Mouse (Mus musculus) midbrain, embryonic 14.5 days (tissue): ENCODE measurements around the gene B130006D01Rik. TPM values are rescaled to one million over a fixed set of nuclear protein-coding genes. Genes with fewer than 3 reads are reported as not detected.
A peak's percentile ranks its signal among the peaks of the same experiment; 100 is the strongest.
"Not testable (repeated sequence)": the region's sequence is repeated elsewhere in the genome, so short reads cannot be mapped to it uniquely, and the experiment has no call there.

Source experiments
- ATAC-seq: fragments of 200-750 bp; cut with Nextera tagmentation; 2 replicates; pipeline ENCODE4 v1.8.0; 2017; ENCODE audit warnings: moderate number of reproducible peaks, moderate library complexity; ENCODE audit not compliant: low FRiP score, low TSS enrichment
- DNase-seq: peaks from one replicate; pipeline ENCODE4 v3.0.0-alpha.2; 2015
- H3K27ac ChIP-seq: fragments of 300-500 bp; sonication (generic); replicated peaks from 2 replicates; pipeline ENCODE4 v1.5.1; 2014; ENCODE audit warnings: mild to moderate bottlenecking, low read depth, low read length, moderate library complexity
- H3K27me3 ChIP-seq: fragments of 300-500 bp; sonication (generic); 2 replicates; pipeline ENCODE4 v1.6.1; 2014; ENCODE audit warnings: low read length, control low read depth, mixed read lengths; ENCODE audit not compliant: control insufficient read depth, insufficient read depth
- H3K36me3 ChIP-seq: fragments of 300-500 bp; sonication (generic); 2 replicates; pipeline ENCODE4 v1.6.1; 2014; ENCODE audit warnings: low read length, control low read depth; ENCODE audit not compliant: control insufficient read depth, insufficient read depth
- H3K4me1 ChIP-seq: fragments of 300-500 bp; sonication (generic); 2 replicates; pipeline ENCODE4 v1.6.1; 2014; ENCODE audit warnings: mild to moderate bottlenecking, antibody characterized with exemption, low read length, control low read depth; ENCODE audit not compliant: control insufficient read depth, insufficient read depth
- H3K4me2 ChIP-seq: fragments of 300-500 bp; sonication (generic); 2 replicates; pipeline ENCODE4 v1.6.1; 2014; ENCODE audit warnings: mild to moderate bottlenecking, low read length, moderate library complexity
- H3K4me3 ChIP-seq: fragments of 300-500 bp; sonication (generic); replicated peaks from 2 replicates; pipeline ENCODE4 v1.5.1; 2014; ENCODE audit warnings: low read depth, low read length
- H3K9ac ChIP-seq: fragments of 300-500 bp; sonication (generic); replicated peaks from 2 replicates; pipeline ENCODE4 v1.6.1; 2014; ENCODE audit warnings: mild to moderate bottlenecking, low read length, moderate library complexity
- H3K9me3 ChIP-seq: fragments of 300-500 bp; sonication (generic); 2 replicates; pipeline ENCODE4 v1.6.1; 2016; ENCODE audit warnings: low read length, control low read depth, mixed read lengths; ENCODE audit not compliant: control insufficient read depth
- WGBS: fragments of 180-500 bp; shearing (Covaris S2); extraction: QIAGEN DNeasy Blood & Tissue Kit; methylation state at CpG from one replicate; pipeline ENCODE4 v1.1.7; 2014; 5-methylcytosine and 5-hydroxymethylcytosine counted together
- polyA plus RNA-seq: library from polyadenylated mRNA; unstranded; fragments of >200 nt; fragmentation: Nextera tagmentation; extraction: Ambion mirVana; gene quantifications from 2 replicates; pipeline ENCODE4 v1.2.1, GENCODE M21; 2014

B130006D01Rik gene
- polyA plus RNA-seq, 1 experiment from 2014 or later: 1.5 TPM

DNA sequence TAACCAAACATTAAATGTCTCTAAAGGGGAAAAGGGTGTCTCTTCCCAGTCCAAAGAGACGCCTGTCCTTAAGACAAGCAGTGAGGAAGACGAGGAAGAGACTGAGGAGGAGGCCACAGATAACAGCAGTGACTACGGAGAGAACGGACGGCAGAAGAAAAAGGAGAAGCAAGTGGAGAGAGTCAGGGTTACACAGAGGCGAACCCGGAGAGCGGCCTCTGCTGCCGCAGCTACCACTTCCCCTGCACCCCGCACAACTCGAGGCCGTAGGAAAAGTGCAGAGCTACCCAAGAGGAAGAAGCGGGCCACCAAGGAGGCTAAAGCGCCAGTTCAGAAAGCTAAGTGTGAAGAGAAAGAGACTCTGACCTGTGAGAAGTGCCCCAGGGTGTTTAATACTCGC, 26.2 kb downstream of the B130006D01Rik start:
- no peak for ATAC-seq
- 81% methylated on average over 15 of the region's 15 CpGs for WGBS

GRCm38 (mm10) chr11:95750995-95751394, 27.6 kb downstream of the B130006D01Rik start:
- H3K27ac ChIP-seq: no peak overlapping the region
- H3K36me3 ChIP-seq: peaks cover 49% of the 10 kb centered on the region
- H3K27me3 ChIP-seq: no peaks in the 10 kb centered on the region
- ATAC-seq (no peak), DNase-seq (peak; percentile 89)
- H3K4me2 ChIP-seq: no peak overlapping the region
- no peak overlapping the region for H3K4me3 ChIP-seq
- 0% methylated on average over 1 of the region's 1 CpGs for whole genome bisulfite sequencing
- H3K9ac ChIP-seq: no peak overlapping the region
- no peaks in the 10 kb centered on the region for H3K9me3 ChIP-seq
- no peaks in the 10 kb centered on the region for H3K4me1 ChIP-seq

More for the DNA sequence above, 26.2 kb downstream of the B130006D01Rik start:
- H3K9me3 ChIP-seq: no peaks in the 10 kb centered on the region
- no peak overlapping the region for H3K27ac ChIP-seq
- no peak for DNase-seq
- H3K4me1 ChIP-seq: no peaks in the 10 kb centered on the region
- no peak overlapping the region for H3K9ac ChIP-seq
- H3K4me3 ChIP-seq: no peak overlapping the region
- no peaks in the 10 kb centered on the region for H3K27me3 ChIP-seq
- no peak overlapping the region for H3K4me2 ChIP-seq
- peaks cover 36% of the 10 kb centered on the region for H3K36me3 ChIP-seq

DNA sequence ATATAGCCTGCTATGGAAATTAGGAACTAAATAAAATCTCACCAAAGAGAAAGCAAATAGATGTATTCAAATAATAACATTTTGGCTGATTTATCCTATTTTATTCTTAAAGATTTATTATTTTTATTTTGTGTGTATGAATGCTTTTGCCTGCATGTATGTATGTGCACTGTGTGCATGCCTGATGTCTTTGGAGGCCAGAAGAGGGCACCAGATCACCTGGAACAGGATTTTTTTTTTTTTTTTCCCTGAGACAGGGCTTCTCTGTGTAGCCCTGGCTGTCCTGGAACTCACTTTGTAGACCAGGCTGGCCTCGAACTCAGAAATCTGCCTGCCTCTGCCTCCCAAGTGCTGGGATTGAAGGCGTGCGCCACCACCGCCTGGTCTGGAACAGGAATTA, 31.8 kb downstream of the B130006D01Rik start:
- not testable (repeated sequence) for H3K9me3 ChIP-seq, DNase-seq, H3K27ac ChIP-seq, H3K27me3 ChIP-seq, H3K4me3 ChIP-seq, H3K4me2 ChIP-seq, ATAC-seq, H3K4me1 ChIP-seq, H3K9ac ChIP-seq
- WGBS: 95% methylated on average over 4 of the region's 4 CpGs
- H3K36me3 ChIP-seq: peaks cover 58% of the 10 kb centered on the region

DNA sequence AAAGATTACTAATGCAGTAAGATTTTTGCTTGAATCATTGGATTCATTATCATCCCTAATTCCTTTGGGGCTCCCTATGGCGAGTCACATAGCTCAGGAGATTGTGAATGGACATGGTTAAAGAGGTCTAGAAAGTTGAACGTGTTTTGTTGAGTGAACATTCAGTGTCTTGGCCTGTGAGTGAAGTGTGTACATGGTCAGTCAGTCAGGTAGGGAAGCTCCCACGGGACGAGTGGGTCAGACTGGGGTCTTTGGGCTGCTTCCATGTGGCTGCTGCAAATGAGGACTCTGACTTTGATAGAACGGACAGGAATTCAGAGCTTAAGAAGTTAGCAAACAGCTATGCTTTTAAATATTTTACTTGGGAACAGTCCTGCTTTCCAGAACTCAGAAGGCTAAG, 37.1 kb downstream of the B130006D01Rik start:
- Histone ChIP-seq H3K4me2 (no peak overlapping the region), H3K36me3 (peaks cover 52% of the 10 kb centered on the region), H3K4me1 (no peaks in the 10 kb centered on the region), H3K27me3 (no peaks in the 10 kb centered on the region), H3K9ac (no peak overlapping the region), H3K9me3 (no peaks in the 10 kb centered on the region), H3K27ac (no peak overlapping the region), H3K4me3 (no peak overlapping the region)
- 87% methylated on average over 5 of the region's 5 CpGs for WGBS
- no peak for ATAC-seq
- DNase-seq: no peak

- Histone ChIP-seq H3K4me3 (no peak overlapping the region), H3K4me2 (no peak overlapping the region), H3K9me3 (no peaks in the 10 kb centered on the region), H3K9ac (no peak overlapping the region), H3K27me3 (no peaks in the 10 kb centered on the region), H3K4me1 (no peaks in the 10 kb centered on the region), H3K27ac (no peak overlapping the region), H3K36me3 (peaks cover 39% of the 10 kb centered on the region)
- no peak for ATAC-seq
- DNase-seq: no peak
- 93% methylated on average over 4 of the region's 4 CpGs for WGBS
Observed at GRCm38 (mm10) chr11:95762996-95763395, 39.6 kb downstream of the B130006D01Rik start.

GRCm38 (mm10) chr11:95764806-95765205, 41.4 kb downstream of the B130006D01Rik start:
- Histone ChIP-seq H3K9me3 (no peaks in the 10 kb centered on the region), H3K27ac (no peak overlapping the region), H3K27me3 (no peaks in the 10 kb centered on the region), H3K4me3 (no peak overlapping the region), H3K4me1 (no peaks in the 10 kb centered on the region), H3K36me3 (peaks cover 44% of the 10 kb centered on the region), H3K4me2 (no peak overlapping the region), H3K9ac (no peak overlapping the region)
- DNase-seq (no peak), ATAC-seq (no peak)
- 72% methylated on average over 8 of the region's 8 CpGs for WGBS

DNA sequence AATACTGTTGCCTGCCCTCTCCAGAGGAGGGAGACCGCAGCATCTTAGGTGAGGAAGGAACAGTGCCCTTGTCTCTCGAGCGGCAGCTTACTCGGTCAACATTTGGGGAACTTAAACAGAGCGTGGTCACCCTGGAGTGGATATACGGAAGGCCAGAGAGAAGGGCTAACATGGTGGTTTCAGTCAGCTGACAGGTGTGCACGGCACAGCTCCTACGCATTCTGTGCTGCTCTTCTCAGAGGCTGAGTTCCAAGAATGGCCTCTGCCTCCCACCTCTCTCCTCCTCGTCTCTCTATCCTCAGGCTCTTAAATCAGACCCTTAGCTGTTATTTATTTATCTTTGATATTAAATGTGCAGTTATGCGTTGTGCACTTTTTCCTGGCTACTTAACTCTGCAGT, 41.9 kb downstream of the B130006D01Rik start:
- no peak overlapping the region for H3K4me3 ChIP-seq

GRCm38 (mm10) chr11:95768244-95768643, 44.9 kb downstream of the B130006D01Rik start:
- no peak overlapping the region for H3K27ac ChIP-seq
- no peak overlapping the region for H3K9ac ChIP-seq
- H3K27me3 ChIP-seq: no peaks in the 10 kb centered on the region
- 85% methylated on average over 6 of the region's 6 CpGs for WGBS
- DNase-seq (no peak), ATAC-seq (no peak)
- H3K9me3 ChIP-seq: no peaks in the 10 kb centered on the region
- peaks cover 33% of the 10 kb centered on the region for H3K36me3 ChIP-seq
- no peak overlapping the region for H3K4me2 ChIP-seq
- H3K4me3 ChIP-seq: no peak overlapping the region
- no peaks in the 10 kb centered on the region for H3K4me1 ChIP-seq

More for the DNA sequence above, 41.9 kb downstream of the B130006D01Rik start:
- Histone ChIP-seq H3K27me3 (no peaks in the 10 kb centered on the region), H3K9me3 (no peaks in the 10 kb centered on the region), H3K4me2 (no peak overlapping the region), H3K4me1 (no peaks in the 10 kb centered on the region), H3K27ac (no peak overlapping the region), H3K36me3 (peaks cover 45% of the 10 kb centered on the region), H3K9ac (no peak overlapping the region)
- DNase-seq (no peak), ATAC-seq (no peak)
- 86% methylated on average over 10 of the region's 10 CpGs for WGBS

- no peak overlapping the region for H3K27ac ChIP-seq
- no peaks in the 10 kb centered on the region for H3K27me3 ChIP-seq
- no peak overlapping the region for H3K4me3 ChIP-seq
- H3K36me3 ChIP-seq: peaks cover 24% of the 10 kb centered on the region
- WGBS: 92% methylated on average over 10 of the region's 10 CpGs
- ATAC-seq (no peak), DNase-seq (no peak)
- H3K9me3 ChIP-seq: no peaks in the 10 kb centered on the region
- no peak overlapping the region for H3K4me2 ChIP-seq
- H3K9ac ChIP-seq: no peak overlapping the region
- H3K4me1 ChIP-seq: no peaks in the 10 kb centered on the region
Observed at GRCm38 (mm10) chr11:95769208-95769607, 45.8 kb downstream of the B130006D01Rik start.
